Mouse (Mus musculus): ENCODE data around the gene Klra2.
"Not testable (repeated sequence)": the region's sequence is repeated elsewhere in the genome, so short reads cannot be mapped to it uniquely, and the experiment has no call there.

Gene Klra2

DNA sequence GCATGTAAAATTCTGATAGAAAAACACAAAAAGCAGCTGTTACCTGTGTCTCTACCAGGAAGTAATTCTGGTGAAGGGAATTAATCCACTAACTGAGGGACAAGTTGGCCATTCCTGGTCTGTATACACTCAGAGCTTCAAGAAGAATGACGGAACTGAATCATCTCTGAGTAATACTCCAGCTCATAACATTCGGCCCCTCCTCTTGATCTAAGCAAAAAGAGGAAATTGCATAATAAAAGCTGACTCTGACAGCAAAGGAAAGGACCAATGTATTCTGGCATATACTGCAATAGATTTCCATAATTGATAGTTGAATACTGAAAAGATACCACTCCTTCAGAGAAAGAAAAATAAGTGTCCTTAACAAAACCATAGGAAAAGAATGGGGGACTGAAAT, at the start of gene Klra2:
Gene Klra2, minus strand, starts transcription at position 157 of the 400 bp plus-strand sequence.
- no peak for DNase-seq

DNA sequence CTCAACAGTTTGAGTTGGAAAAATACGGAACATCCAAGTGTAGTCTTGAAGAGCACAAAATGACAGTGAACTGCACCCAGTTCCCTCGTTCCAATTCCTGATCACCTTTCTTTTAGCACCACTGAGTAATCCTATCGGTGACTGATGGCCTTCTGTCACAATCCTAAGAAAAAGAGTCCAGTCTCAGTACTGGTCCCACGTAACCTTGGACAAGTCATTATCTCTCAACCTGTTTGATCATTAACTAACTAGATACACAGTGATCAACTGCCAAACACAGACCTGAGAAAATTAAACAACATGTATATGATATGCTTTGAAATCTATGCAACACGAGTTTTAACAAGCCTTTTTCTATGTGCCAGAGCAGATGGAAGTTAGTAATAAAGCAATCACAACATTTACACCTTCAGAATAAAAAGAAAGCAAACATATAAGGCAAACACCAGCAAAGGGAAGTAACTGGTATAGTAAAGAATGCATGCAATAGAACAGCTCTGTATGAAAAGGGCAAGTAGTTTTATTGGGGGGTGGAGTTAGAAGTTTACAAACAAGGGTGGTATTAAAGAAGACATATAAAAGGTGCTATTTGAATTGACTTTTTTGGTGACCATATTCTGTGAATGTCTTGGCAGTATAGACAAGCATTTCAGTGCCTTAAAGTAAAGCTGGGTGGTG, 47.4 kb upstream of the Klra2 start:
- DNase-seq: no peak

DNA sequence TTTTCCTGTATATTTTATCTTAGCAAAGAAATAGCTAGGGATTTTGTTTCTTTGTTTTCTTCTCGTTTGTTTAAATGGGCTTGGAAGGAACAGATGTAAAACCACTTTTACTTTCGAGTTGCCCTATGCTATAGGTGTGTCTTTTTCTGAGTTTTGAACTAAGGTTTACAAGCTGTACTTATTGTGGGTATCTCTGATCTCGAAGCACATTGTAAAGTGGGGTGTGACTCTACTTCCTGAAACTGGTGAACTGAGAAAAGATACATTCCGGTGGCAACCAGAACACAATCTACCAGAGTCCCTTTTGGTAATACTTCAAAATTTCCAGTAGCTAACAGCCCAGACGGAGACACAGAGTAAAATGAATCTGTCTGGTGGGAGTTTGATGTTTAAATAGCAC, 46.8 kb upstream of the Klra2 start:
- no peak for DNase-seq

DNA sequence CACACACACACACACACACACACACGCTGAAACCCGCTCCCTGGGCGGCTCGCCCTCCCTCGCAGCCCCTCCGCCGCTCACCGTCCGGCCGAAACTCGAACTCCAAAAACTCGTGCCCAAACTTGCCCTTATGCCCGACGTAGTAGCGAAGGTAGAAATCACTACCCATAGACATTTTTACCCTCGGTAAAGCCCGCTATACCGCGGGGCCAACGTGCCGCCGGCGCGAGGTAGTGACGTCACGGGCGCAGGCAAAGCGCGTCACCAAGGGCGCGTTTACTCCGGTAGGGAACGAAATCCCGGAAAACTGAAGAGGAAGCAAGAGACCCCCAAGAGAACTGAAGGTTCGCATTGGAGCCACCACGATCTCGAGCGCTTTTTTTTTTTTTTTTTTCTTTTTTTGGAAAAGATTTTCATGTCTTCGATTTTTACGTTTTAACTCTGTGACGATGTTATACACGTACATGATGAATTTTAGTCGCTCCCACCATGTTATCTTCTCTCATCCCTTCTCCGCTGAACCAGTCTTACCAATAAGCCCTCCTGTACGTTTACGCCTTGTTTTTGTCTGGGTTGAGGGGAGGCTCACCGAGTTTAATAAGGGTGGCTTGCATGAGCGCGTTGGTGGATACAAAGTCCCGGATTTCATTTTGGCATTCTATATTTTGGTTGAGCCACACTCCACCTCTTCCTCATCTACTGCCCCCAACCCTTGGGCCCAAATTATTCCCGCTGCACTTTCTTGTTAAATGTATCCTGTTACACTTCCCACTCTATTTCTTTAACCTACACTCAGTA, 46.0 kb upstream of the Klra2 start, which contains the start of gene Magohb:
Gene Magohb, minus strand, starts transcription at position 254 of the 798 bp plus-strand sequence.
- DNase-seq: peak; percentile 84

DNA sequence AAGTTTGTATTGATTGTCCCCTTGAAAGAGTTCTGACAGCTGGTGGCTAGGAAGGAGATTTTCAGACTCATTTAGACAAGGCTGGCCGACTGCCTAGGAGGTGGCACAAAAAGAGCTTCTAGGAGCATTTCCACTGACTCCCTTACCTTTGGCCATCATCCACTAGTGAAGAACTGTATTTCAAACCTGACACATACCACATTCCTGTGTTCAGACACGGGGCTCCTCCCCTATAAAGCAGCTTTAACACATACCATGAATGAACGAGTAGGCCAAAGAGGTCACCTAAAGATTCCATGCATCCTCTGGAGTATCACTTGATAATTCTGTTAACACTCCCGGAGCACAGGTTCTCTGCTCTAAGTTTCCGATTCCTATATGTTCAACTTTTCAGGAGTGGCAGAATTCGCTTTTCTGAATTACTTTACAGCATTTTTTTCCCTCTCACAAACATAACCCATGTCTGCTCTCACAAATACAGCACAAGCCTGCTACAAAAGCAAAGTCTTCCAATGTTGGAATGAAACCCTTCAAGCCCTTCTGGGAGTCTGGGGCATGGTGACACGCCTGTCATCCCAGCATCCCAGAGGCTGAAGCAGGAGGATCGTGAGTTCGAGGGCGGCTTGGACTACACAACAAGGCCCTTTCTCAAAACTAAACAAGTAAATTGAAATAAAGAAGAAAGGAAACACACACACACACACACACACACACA, 45.3 kb upstream of the Klra2 start:
- DNase-seq: peak; percentile 37

DNA sequence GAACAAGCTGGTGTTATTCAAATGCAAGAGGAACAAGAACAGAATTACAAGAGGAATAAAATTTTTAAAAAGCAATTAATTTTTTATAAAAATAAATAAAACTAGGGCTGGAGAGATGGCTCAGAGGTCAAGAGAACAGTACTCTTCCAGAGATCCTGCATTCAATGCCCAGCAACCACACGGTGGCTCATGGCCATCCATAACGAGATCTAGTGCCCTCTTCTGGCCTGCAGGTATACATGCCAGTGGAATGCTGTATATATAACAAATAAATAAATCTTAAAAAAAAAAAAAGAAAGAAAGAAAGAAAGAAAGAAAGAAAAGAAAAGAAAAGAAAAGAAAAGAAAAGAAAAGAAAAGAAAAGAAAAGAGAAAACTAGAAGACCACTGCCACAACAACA, 43.3 kb upstream of the Klra2 start:
- peak; percentile 39 for DNase-seq

DNA sequence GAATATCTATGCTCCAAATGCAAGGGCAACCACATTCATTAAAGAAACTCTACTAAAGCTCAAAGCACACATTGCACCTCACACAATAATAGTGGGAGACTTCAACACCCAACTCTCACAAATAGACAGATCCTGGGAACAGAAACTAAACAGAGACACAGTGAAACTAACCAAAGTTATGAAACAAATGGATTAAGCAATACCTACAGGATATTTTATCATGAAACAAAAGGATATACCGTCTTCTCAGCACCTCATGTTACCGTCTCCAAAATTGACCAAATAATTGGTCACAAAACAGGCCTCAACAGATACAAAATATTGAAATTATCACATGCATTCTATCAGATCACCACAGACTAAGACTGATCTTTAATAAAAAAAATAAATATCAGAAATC, 31.0 kb upstream of the Klra2 start:
- not testable (repeated sequence) for DNase-seq

DNA sequence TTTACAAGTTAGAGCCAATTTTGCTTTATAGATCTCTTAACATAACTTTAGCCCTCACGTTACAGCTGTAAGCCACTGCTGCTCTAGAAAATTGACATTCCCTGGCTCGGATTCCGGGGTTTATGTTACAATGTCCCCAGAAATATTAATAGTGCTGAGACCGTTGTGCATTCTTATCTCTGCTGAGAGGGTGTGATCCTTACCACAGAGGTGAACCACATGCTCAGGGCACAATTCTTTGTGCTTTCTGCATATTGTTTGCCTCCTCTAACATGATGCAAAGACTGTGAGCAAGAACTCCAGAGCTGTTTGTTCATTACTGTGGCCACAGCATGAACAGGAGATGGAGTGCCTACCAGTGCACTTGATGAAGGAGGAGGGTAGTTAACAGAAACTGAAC, 29.5 kb upstream of the Klra2 start:
- DNase-seq: no peak

DNA sequence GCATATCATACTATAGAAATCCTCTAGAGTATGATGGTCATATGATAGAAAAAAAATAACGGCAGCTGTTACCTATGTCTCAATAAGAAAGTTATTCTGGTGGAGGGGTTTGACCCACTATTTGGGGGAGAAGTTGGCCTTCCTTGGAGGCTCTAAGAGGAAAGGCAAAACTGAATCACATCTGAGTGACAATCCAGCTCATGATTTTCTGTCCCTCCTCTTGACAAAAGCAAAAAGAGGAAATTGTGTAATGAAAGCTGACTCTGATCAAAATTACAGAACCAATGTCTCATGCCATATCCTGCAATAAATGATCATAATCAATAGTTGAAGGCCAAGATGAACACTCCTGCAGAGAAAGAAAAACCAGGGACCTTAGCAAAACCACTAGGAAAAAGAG, 25.1 kb upstream of the Klra2 start:
- no peak for DNase-seq

DNA sequence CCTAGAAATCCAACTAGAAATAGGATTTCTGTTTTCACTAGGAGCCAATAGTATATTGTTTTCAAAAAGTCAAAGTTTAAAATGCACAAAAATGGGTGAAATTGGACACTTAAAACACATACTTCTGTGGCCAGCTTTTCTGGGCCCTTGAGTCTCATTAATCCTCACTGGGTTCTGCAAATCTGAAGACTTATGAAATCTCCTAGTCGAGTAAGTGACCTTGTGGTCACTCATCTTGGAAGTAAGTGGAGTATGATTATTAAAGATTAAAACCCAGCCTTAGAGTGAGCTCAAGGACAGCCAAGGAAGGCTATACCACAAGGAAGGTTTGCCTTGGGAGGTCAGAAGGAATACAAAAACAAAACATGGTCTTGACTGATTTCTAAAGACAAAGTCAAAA, 23.1 kb upstream of the Klra2 start:
- no peak for DNase-seq

DNA sequence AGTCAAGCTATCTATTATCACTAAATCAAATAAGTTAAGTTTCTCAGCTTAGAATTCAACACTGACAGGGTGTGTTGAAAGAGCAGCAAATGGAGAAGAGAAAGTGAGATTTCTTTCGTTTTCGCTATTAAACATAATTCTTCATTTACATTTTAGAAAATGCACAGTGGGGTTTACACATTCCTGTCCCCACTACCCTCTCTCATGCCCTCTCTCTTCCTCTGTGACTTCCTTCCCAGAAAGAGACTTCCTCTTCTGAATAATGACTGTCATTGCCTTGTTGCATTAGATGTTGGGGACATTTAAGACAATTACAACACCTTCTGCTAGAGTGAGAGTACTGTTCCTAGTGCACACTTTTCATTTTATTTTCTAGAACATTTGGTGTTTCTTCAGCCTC, 22.4 kb upstream of the Klra2 start:
- no peak for DNase-seq

DNA sequence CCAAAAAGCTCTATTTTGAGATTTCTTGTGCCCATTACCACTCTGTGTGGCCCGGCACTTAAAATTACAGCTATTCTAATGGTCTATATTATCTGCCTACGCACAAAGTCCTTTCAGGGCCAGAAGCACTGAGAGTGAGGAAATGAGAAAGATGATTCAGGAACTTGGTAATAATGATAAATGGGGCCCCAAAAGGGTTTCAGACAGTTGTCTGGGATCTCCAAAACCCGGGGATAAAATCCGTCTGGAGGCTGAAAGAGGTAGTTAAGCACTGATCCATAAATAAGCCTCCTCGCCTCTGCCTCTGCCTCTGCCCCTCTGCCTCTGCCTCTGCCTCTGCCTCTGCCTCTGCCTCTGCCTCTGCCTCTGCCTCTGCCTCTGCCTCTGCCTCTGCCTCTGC, 17.0 kb upstream of the Klra2 start:
- DNase-seq: no peak

DNA sequence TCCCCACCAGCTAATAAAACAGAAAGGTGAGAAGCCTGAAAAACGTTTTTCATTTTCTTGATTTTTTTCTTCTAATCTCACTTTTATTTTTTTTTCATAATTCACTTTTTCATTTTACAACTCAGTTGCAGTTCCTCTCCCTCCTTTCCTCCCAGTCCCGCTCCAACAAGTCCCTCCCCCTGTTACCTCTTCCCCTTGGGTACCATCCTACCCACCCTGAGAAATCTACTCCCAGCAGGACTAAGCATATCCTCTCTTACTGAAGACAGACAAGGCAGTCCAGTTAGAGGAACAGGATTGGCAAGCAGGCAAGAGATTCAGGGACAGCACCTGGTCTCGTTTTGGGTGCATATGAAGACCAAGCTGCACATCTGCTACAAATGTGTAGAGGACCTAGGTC, 15.6 kb upstream of the Klra2 start:
- DNase-seq: no peak

DNA sequence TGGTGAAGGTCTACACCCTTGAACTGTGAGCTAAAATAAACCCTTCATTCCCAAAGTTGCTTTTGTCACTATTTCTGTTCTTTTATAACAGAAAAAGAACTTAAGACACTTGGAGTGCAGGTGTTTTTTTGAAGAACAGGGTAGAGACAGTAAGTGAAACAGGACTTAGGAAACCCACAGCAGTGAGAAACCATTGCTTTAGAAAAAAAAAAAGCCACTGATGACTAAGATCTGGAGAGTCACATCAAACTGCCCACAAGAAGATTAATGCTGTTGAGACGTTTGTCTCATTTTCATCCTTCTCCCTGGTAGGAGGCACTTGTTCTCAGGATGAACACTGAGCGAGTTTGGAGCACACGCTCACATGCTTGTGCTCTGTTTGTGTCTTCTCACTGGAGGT, 14.8 kb upstream of the Klra2 start:
- DNase-seq: no peak

DNA sequence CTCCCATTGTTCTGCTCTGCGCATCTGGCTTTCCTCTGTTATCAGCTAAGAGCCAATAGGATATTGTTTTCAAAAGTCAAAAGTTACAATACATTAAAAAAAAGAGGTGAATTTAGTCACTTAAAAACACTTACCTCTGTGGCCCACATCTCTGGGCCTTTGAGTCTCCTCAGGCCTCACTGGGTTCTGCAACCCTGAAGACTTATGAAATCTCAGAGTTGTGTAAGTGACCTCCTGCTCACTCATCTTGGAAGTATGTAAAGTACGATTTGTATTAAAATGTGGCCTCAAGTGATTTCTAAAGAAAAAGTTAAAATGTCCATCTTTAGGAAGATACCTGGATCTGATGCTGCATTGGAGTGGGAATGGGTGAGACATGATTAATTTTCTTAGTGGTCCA, 2.1 kb downstream of the Klra2 start:
- DNase-seq: no peak
